Mouse (Mus musculus) embryonic fibroblast, embryonic 13.5 days (primary cell): ENCODE measurements around the gene Ctsk.

ENCODE experiments used
- CTCF ChIP-seq: IDR thresholded peaks from 2 replicates; pipeline ENCODE4 v1.5.1; 2011; ENCODE audit warnings: mild to moderate bottlenecking, control low read depth, low read length, moderate library complexity, borderline replicate concordance; ENCODE audit not compliant: insufficient read depth
- POLR2A ChIP-seq: IDR thresholded peaks from 2 replicates; pipeline ENCODE4 v1.6.1; 2011; ENCODE audit warnings: low read depth, mild to moderate bottlenecking, control low read depth, low read length, moderate library complexity

DNA sequence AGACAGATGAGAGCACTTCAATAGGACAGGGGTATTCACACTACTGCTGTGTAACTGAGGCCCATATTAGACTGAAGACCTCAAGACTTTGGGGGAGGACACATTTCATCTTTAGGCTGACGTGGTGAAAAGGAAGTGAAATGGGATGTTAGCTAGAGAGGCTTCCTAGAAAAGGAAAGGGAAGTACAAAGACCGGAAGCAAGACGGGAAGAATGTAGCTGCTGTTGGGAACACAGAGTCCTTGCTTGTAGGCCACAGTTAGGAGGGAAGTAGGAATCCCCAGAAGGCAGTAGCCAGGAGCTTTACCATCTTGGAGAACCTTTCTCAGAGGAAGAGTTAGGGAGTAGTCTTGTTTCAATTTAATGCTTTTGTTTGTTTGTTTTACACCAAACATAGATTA, 41.3 kb upstream of the Ctsk start:
- TF ChIP-seq CTCF: no peak
- no peak for TF ChIP-seq POLR2A
